Mouse (Mus musculus) embryonic fibroblast, embryonic 13.5 days (primary cell): ENCODE measurements around the gene Fcgrt.

ENCODE experiments used
- CTCF ChIP-seq: IDR thresholded peaks from 2 replicates; pipeline ENCODE4 v1.5.1; 2011; ENCODE audit warnings: mild to moderate bottlenecking, control low read depth, low read length, moderate library complexity, borderline replicate concordance; ENCODE audit not compliant: insufficient read depth
- POLR2A ChIP-seq: IDR thresholded peaks from 2 replicates; pipeline ENCODE4 v1.6.1; 2011; ENCODE audit warnings: low read depth, mild to moderate bottlenecking, control low read depth, low read length, moderate library complexity

GRCm38 (mm10) chr7:45123186-45123570 lies 19.5 kb upstream of the Fcgrt start:
- TF ChIP-seq POLR2A: no peak
- TF ChIP-seq CTCF: no peak
